In genomic region chr1:156168737-156169136, GRCm38 (mm10) we compare ENCODE assay signal across 15 mouse cellular contexts. TPM values are rescaled to one million over a fixed set of nuclear protein-coding genes. Genes with fewer than 3 reads are reported as not detected.
DNase-seq lines count a peak whose midpoint lies in the region; ATAC-seq and TF ChIP-seq lines count a peak whose summit lies in the region.
"Had no signal": no experiment of that assay in that cellular context is flagged by ENCODE, and none has a peak within 500 bp of the region (broad histone marks: within the 10 kb centered on the region; RNA-seq: fewer than 3 reads in every experiment).

No protein-coding gene starts in this region.

- intact Hi-C loops in heart, adult 2 months (cut with DNase I) = no loop called here

- no peak for DNase-seq in heart, adult 2 months
- peak; percentile 38 for DNase-seq in midbrain, embryonic 14.5 days
- DNase-seq in heart, postnatal 4 days = peak; percentile 47
- no peak for DNase-seq in liver
- DNase-seq: right cerebral cortex, postnatal 25 days; thymus, postnatal 36 days had no signal

- peak overlapping the region; percentile 16; the same call in 1 of the 2 replicates for H3K4me2 ChIP-seq in heart, embryonic 14.5 days (ENCODE audit: low read length)
- H3K4me2 ChIP-seq in midbrain, embryonic 14.5 days (ENCODE audit: low read length) = no peak overlapping the region
- no peak overlapping the region for H3K4me2 ChIP-seq in midbrain, embryonic 13.5 days (replicated peaks)
- H3K4me2 ChIP-seq: liver, embryonic 11.5 days had no signal

- H3K4me3 ChIP-seq in heart, embryonic 14.5 days (ENCODE audit: control insufficient read depth in 1 of 2, insufficient read depth in 1 of 2, low read depth in 1 of 2, low read length in 2 of 2) = no peak overlapping the region
- no peak overlapping the region for H3K4me3 ChIP-seq in heart, adult 2 months
- H3K4me3 ChIP-seq in midbrain, embryonic 14.5 days (replicated peaks; ENCODE audit: low read depth, low read length) = no peak overlapping the region
- no peak overlapping the region for H3K4me3 ChIP-seq in midbrain, embryonic 13.5 days (replicated peaks)
- H3K4me3 ChIP-seq: left cerebral cortex, adult 2 months; myocyte had no signal

- no peaks in the 10 kb centered on the region for H3K79me2 ChIP-seq in heart, adult 2 months (replicated peaks; ENCODE audit: control insufficient read depth, insufficient read depth, low read length)

- ATAC-seq in heart, embryonic 14.5 days (ENCODE audit: insufficient number of reproducible peaks, insufficient read depth, low FRiP score, low read depth) = peak; percentile 83
- no peak for ATAC-seq in midbrain, embryonic 14.5 days (ENCODE audit: low FRiP score, low TSS enrichment)
- ATAC-seq in midbrain, embryonic 13.5 days = no peak
- ATAC-seq in granulocyte monocyte progenitor cell, adult 5-6 weeks (replicated peaks; ENCODE audit: poor library complexity, severe bottlenecking) = no peak
- ATAC-seq: intestine, embryonic 16.5 days had no signal

- H3K27ac ChIP-seq in heart, embryonic 14.5 days (replicated peaks in 1 of 2; ENCODE audit: control insufficient read depth in 1 of 2, insufficient read depth in 1 of 2, low read depth in 2 of 2, low read length in 2 of 2) = peak overlapping the region in 1 of 2 experiments; percentile 44; a peak in 2 of 4 replicates
- no peak overlapping the region for H3K27ac ChIP-seq in heart, adult 2 months
- no peak overlapping the region for H3K27ac ChIP-seq in midbrain, embryonic 14.5 days (replicated peaks; ENCODE audit: low read depth, low read length)
- H3K27ac ChIP-seq in midbrain, embryonic 13.5 days = no peak overlapping the region
- H3K27ac ChIP-seq: left cerebral cortex, adult 2 months had no signal

- peaks cover 9 to 21% of the 10 kb centered on the region in 2 experiments for H3K4me1 ChIP-seq in heart, embryonic 14.5 days (ENCODE audit: control insufficient read depth in 2 of 2, insufficient read depth in 2 of 2, low read length in 2 of 2)
- H3K4me1 ChIP-seq in heart, adult 2 months (ENCODE audit: control insufficient read depth, insufficient read depth, low read length) = no peaks in the 10 kb centered on the region
- H3K4me1 ChIP-seq in midbrain, embryonic 14.5 days (ENCODE audit: control insufficient read depth, insufficient read depth, low read length) = no peaks in the 10 kb centered on the region
- H3K4me1 ChIP-seq in midbrain, embryonic 13.5 days (replicated peaks) = no peaks in the 10 kb centered on the region

- no peaks in the 10 kb centered on the region for H3K36me3 ChIP-seq in heart, embryonic 14.5 days (ENCODE audit: control insufficient read depth, insufficient read depth, low read length)
- H3K36me3 ChIP-seq in heart, adult 2 months (ENCODE audit: control insufficient read depth, insufficient read depth, low read length) = no peaks in the 10 kb centered on the region
- H3K36me3 ChIP-seq in midbrain, embryonic 14.5 days (ENCODE audit: control insufficient read depth, insufficient read depth, low read length) = no peaks in the 10 kb centered on the region
- H3K36me3 ChIP-seq in midbrain, embryonic 13.5 days = no peaks in the 10 kb centered on the region

- WGBS in heart, embryonic 14.5 days = 12% methylated on average over 6 of the region's 6 CpGs
- 9% methylated on average over 6 of the region's 6 CpGs for WGBS in heart, adult 2 months
- WGBS in midbrain, embryonic 14.5 days = 55% methylated on average over 6 of the region's 6 CpGs
- WGBS in midbrain, embryonic 13.5 days = 53% methylated on average over 6 of the region's 6 CpGs

- no peak for TF ChIP-seq POLR2A in heart, adult 2 months (IDR thresholded peaks at IDR 0.05; ENCODE audit: insufficient read depth, low read depth, low read length)

- no peak overlapping the region for H3K9ac ChIP-seq in heart, embryonic 14.5 days (ENCODE audit: low read length)
- no peak overlapping the region for H3K9ac ChIP-seq in heart, adult 2 months (ENCODE audit: low read depth, low read length)
- H3K9ac ChIP-seq in midbrain, embryonic 14.5 days (replicated peaks; ENCODE audit: low read length) = no peak overlapping the region
- no peak overlapping the region for H3K9ac ChIP-seq in midbrain, embryonic 13.5 days (replicated peaks)

- no peak for TF ChIP-seq EP300 in heart, adult 2 months (IDR thresholded peaks at IDR 0.05; ENCODE audit: insufficient read depth, low read depth, low read length)

- H3K9me3 ChIP-seq in heart, embryonic 14.5 days (ENCODE audit: control insufficient read depth, low read length) = no peaks in the 10 kb centered on the region
- no peaks in the 10 kb centered on the region for H3K9me3 ChIP-seq in midbrain, embryonic 14.5 days (ENCODE audit: control insufficient read depth, low read length)
- no peaks in the 10 kb centered on the region for H3K9me3 ChIP-seq in midbrain, embryonic 13.5 days

- no peak for TF ChIP-seq CTCF in heart, adult 2 months (IDR thresholded peaks at IDR 0.05)

- H3K27me3 ChIP-seq in heart, embryonic 14.5 days (ENCODE audit: control insufficient read depth, insufficient read depth, low read length) = no peaks in the 10 kb centered on the region
- H3K27me3 ChIP-seq in heart, adult 2 months (ENCODE audit: control insufficient read depth, insufficient read depth, low read length) = no peaks in the 10 kb centered on the region; the same call in 1 of the 2 replicates
- H3K27me3 ChIP-seq in midbrain, embryonic 14.5 days (ENCODE audit: control insufficient read depth, insufficient read depth, low read length) = no peaks in the 10 kb centered on the region
- no peaks in the 10 kb centered on the region for H3K27me3 ChIP-seq in midbrain, embryonic 13.5 days
- H3K27me3 ChIP-seq: CH12.LX had no signal

RNA-seq across cellular contexts. Expression of gene Fam163a, which starts 36.1 kb away (rescaled TPM):
- 2.4 and 2.6 TPM in 2 replicates for polyA plus RNA-seq in heart, embryonic 14.5 days (2014; fragmentation: Nextera tagmentation; extraction: Ambion mirVana)
- total RNA-seq in heart, adult 2 months (2021) = not detected
- 0.09 and 0.23 TPM in 2 replicates for polyA plus RNA-seq in heart, adult 2 months (2012; rRNA removed)
- polyA plus RNA-seq in midbrain, embryonic 14.5 days (2014; fragmentation: Nextera tagmentation; extraction: Ambion mirVana) = 4.7 and 7.4 TPM in 2 replicates
- 8.4 and 12.4 TPM in 2 replicates for polyA plus RNA-seq in midbrain, embryonic 13.5 days (2015; fragmentation: Nextera tagmentation; extraction: Ambion mirVana)
- total RNA-seq in heart, postnatal 4 days (2021) = under 1 TPM; 0.81 to 0.88 TPM
- not detected in 2 replicates for total RNA-seq in granulocyte monocyte progenitor cell, adult 5-6 weeks (2014; fragmentation: Nextera tagmentation)
- total RNA-seq in granulocyte monocyte progenitor cell, adult 5-6 weeks (2017) = not detected in 2 replicates
- total RNA-seq: CH12.LX; hematopoietic stem cell, adult 5-6 weeks had no signal
- polyA plus RNA-seq: myocyte had no signal

Comparison
In these comparisons a context has a peak if more than half of its experiments do, and no peak if none do; other contexts are left out.
1. DNase-seq: peak in midbrain, embryonic 14.5 days (single experiment) and heart, postnatal 4 days (single experiment); none in heart, adult 2 months (0 of 2) and liver (single experiment).